Mouse (Mus musculus): Measurements from ENCODE around the gene Itgav. TPM values are rescaled to one million over a fixed set of nuclear protein-coding genes. Genes with fewer than 3 reads are reported as not detected.

Gene Itgav
- 10 to 100 TPM; 43.3 to 48.3 TPM for total RNA-seq (2023)

DNA sequence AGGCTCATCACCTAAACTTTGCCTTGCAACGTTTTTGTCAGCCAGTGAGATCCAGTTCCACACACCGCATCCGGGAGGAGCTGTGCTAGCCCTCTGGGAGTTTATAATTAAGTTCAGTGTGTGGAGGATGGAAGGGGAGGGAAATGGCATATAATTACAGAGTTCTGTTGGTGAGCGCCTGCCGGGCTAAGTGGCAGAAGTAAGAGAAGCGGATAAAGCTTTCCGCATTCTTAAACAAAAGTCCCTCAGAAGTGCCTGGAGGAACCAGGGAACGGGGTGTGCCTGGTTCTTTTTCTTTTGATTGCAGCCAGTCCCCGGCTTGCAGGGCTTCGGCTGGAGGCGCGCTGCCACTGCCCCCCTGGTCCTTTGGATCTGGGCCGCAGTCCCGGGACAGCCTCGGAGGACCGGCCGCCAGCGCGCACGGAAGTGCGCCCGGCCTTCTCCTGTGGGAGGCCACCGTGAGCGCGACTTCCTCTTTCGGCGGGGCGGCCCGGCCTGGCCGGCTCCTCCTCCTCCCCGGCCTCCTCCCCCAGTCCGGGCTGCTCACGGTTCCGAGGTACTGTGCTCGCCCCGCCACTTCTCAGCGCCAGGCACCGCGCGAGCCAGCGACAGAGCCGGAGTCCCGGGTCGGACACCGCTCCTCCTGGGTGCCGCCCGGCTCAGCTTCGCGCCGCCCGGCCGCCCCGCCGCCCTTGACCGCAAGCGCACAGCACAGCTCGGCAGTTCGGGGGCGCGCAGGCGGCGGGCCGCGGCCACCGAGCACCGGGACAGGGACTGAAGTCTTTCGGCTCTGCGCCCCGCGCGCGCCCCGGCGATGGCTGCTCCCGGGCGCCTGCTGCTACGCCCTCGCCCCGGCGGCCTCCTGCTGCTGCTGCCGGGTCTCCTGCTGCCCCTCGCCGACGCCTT is at the start of gene Itgav:
TSS of gene Itgav (plus strand) at position 477 of the 906 bp plus-strand sequence.

DNA sequence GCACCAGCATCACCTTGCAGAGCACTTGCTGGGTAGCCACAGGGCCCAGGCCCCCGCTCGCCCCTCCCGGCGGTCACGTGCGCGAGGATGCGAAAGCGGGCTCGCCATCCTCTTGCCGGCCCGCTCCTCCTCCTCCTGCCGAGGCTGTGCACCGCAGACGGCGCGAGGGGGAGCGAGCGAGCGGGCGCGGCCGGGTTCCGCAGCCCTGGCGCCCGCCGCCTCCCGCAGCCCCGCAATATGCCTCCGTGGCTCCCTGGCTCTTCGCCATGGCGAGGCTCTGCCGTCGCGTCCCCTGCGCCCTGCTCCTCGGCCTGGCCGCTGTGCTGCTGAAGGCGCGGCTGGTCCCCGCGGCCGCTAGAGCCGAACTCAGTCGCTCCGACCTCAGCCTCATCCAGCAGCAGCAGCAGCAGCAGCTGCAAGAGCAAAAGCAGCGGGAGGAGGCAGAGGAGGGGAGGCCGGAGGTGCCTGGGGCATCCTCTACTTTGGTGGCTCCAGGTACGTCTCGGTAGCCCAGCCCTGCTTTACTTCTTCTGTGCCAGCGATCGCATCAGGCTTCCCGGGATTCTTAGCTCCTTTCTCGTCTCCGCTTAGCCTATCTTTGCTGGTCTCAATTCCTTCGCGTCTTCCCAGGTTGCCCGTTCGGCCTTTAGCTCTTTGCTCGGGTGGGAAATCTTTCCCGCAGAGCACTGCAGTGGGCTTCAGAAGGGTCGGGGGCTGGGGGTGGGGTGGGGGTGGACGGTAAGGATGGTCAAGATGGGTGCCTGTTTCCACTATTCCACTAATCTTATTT is 88.5 kb downstream of the Itgav start, which contains the start of gene Fam171b:
TSS of gene Fam171b (plus strand) at position 154 of the 790 bp plus-strand sequence.

Other genes with a start within 250 kb of the Itgav start
- gene Zc3h15, start 80.0 kb upstream of the Itgav start, total RNA-seq (2023) = 100 to 1,000 TPM; 108 to 114 TPM
- under 1 TPM; 0.58 to 0.86 TPM for gene Fam171b, start 88.2 kb downstream of the Itgav start, total RNA-seq (2023)
- not detected for gene Zswim2, start 216.8 kb downstream of the Itgav start, total RNA-seq (2023)
- gene Gm13698, start 231.3 kb downstream of the Itgav start, total RNA-seq (2023) = 1 to 10 TPM; 2.8 to 3.5 TPM
- gene Gm13693, start 237.1 kb downstream of the Itgav start, total RNA-seq (2023) = 1 to 10 TPM; 2.8 to 3.5 TPM
- 1 to 10 TPM in 1 of 2 experiments, not detected in 1; 8.5 TPM for gene Gm13695, start 242.9 kb downstream of the Itgav start, total RNA-seq (2023)
- gene Gm13696, start 248.7 kb downstream of the Itgav start, total RNA-seq (2023) = 1 to 10 TPM; 2.8 to 3.5 TPM

Measured in T-cell, adult 66 days (primary cell).